Mouse (Mus musculus): ENCODE measurements around the gene Vstm4. TPM values are rescaled to one million over a fixed set of nuclear protein-coding genes. Genes with fewer than 3 reads are reported as not detected.
A peak's percentile ranks its signal among the peaks of the same experiment; 100 is the strongest.

Gene Vstm4
- total RNA-seq (2015) (not detected in 2 replicates), total RNA-seq (2017) (0.03 TPM in 1 of 2 replicates, not detected in the other)

GRCm38 (mm10) chr14:32856681-32857328, at the start of gene Vstm4:
TSS of gene Vstm4 (plus strand) at chr14:32856756.
- ATAC-seq (replicated peaks; ENCODE audit: poor library complexity) = no peak

- ATAC-seq (replicated peaks; ENCODE audit: poor library complexity) = no peak
Observed at GRCm38 (mm10) chr14:32810111-32810510, 46.4 kb upstream of the Vstm4 start.

- peak; percentile 58 for ATAC-seq (replicated peaks; ENCODE audit: poor library complexity)
Observed at GRCm38 (mm10) chr14:32812429-32812828, 44.1 kb upstream of the Vstm4 start.

GRCm38 (mm10) chr14:32814961-32815360, 41.6 kb upstream of the Vstm4 start:
- ATAC-seq (replicated peaks; ENCODE audit: poor library complexity) = no peak

GRCm38 (mm10) chr14:32816533-32816932, 40.0 kb upstream of the Vstm4 start:
- ATAC-seq (replicated peaks; ENCODE audit: poor library complexity) = no peak; the same call in 1 of the 2 replicates

GRCm38 (mm10) chr14:32817258-32817657, 39.3 kb upstream of the Vstm4 start:
- ATAC-seq (replicated peaks; ENCODE audit: poor library complexity) = no peak

- no peak for ATAC-seq (replicated peaks; ENCODE audit: poor library complexity)
Observed at GRCm38 (mm10) chr14:32819297-32819696, 37.3 kb upstream of the Vstm4 start.

- ATAC-seq (replicated peaks; ENCODE audit: poor library complexity) = no peak
Observed at GRCm38 (mm10) chr14:32822812-32823211, 33.7 kb upstream of the Vstm4 start.

GRCm38 (mm10) chr14:32823861-32824260, 32.7 kb upstream of the Vstm4 start:
- peak; percentile 81 for ATAC-seq (replicated peaks; ENCODE audit: poor library complexity)

GRCm38 (mm10) chr14:32824267-32825150, 32.0 kb upstream of the Vstm4 start:
- ATAC-seq (replicated peaks; ENCODE audit: poor library complexity) = no peak

GRCm38 (mm10) chr14:32825426-32826032, 31.0 kb upstream of the Vstm4 start:
- ATAC-seq (replicated peaks; ENCODE audit: poor library complexity) = no peak

- ATAC-seq (replicated peaks; ENCODE audit: poor library complexity) = no peak
Observed at GRCm38 (mm10) chr14:32827165-32827564, 29.4 kb upstream of the Vstm4 start.

GRCm38 (mm10) chr14:32827994-32828650, 28.4 kb upstream of the Vstm4 start:
- no peak for ATAC-seq (replicated peaks; ENCODE audit: poor library complexity)

GRCm38 (mm10) chr14:32833847-32834246, 22.7 kb upstream of the Vstm4 start, which contains the start of gene Fam170b:
TSS of gene Fam170b (plus strand) at chr14:32833962.
- ATAC-seq (replicated peaks; ENCODE audit: poor library complexity) = no peak

GRCm38 (mm10) chr14:32835181-32835580, 21.4 kb upstream of the Vstm4 start:
- ATAC-seq (replicated peaks; ENCODE audit: poor library complexity) = no peak

- no peak for ATAC-seq (replicated peaks; ENCODE audit: poor library complexity)
Observed at GRCm38 (mm10) chr14:32835596-32835995, 21.0 kb upstream of the Vstm4 start.

- no peak for ATAC-seq (replicated peaks; ENCODE audit: poor library complexity)
Observed at GRCm38 (mm10) chr14:32836191-32836590, 20.4 kb upstream of the Vstm4 start.

GRCm38 (mm10) chr14:32842052-32842451, 14.5 kb upstream of the Vstm4 start:
- no peak for ATAC-seq (replicated peaks; ENCODE audit: poor library complexity)

- ATAC-seq (replicated peaks; ENCODE audit: poor library complexity) = no peak
Observed at GRCm38 (mm10) chr14:32854059-32854458, 2.5 kb upstream of the Vstm4 start.

- no peak for ATAC-seq (replicated peaks; ENCODE audit: poor library complexity)
Observed at GRCm38 (mm10) chr14:32856246-32856645, 310 bp upstream of the Vstm4 start.

GRCm38 (mm10) chr14:32858361-32858760, 1.8 kb downstream of the Vstm4 start:
- no peak for ATAC-seq (replicated peaks; ENCODE audit: poor library complexity)

All from megakaryocyte progenitor cell, adult 5-6 weeks (primary cell).